Mouse (Mus musculus): ENCODE results near the gene Hoxa11.

- TF ChIP-seq REST (IDR thresholded peaks at IDR 0.05; ENCODE audit: insufficient read depth, insufficient read length) (no peak), SRF (IDR thresholded peaks at IDR 0.05; ENCODE audit: control insufficient read depth, insufficient read length, low read depth) (no peak), POLR2A (IDR thresholded peaks at IDR 0.05; ENCODE audit: insufficient read length, low read depth) (no peak), MAX (IDR thresholded peaks at IDR 0.05; ENCODE audit: low read depth) (no peak), TCF12 (IDR thresholded peaks at IDR 0.05; ENCODE audit: insufficient read depth, poor library complexity, severe bottlenecking) (no peak), MYOG (IDR thresholded peaks at IDR 0.05; ENCODE audit: control insufficient read depth in 1 of 3, insufficient read depth in 1 of 3, insufficient read length in 2 of 3, low read depth in 2 of 3) (no peak)
Observed at GRCm38 (mm10) chr6:52265306-52265912, 19.8 kb upstream of the Hoxa11 start.

All from myocyte (in vitro differentiated cells).